Mouse (Mus musculus): ENCODE results near the gene Spon2. TPM values are rescaled to one million over a fixed set of nuclear protein-coding genes. Genes with fewer than 3 reads are reported as not detected.

Gene Spon2
- polyA plus RNA-seq (2012; rRNA removed), result 4.0 and 4.6 TPM in 2 replicates

GRCm38 (mm10) chr5:33218081-33218480 is at the start of gene Spon2:
Gene Spon2, minus strand, starts transcription at chr5:33218455.

Other genes starting within 250 kb of the Spon2 start
- gene Ywhah, start 199.6 kb downstream of the Spon2 start, polyA plus RNA-seq (2012; rRNA removed), result 722 and 726 TPM in 2 replicates
- 0.08 and 0.20 TPM in 2 replicates for gene Slc5a1, start 114.2 kb downstream of the Spon2 start, polyA plus RNA-seq (2012; rRNA removed)
- 296 and 298 TPM in 2 replicates for gene Ctbp1, start 56.5 kb upstream of the Spon2 start, polyA plus RNA-seq (2012; rRNA removed)
- 165 and 177 TPM in 2 replicates for gene Maea, start 117.1 kb upstream of the Spon2 start, polyA plus RNA-seq (2012; rRNA removed)
- 6.3 and 6.8 TPM in 2 replicates for gene Uvssa, start 160.1 kb upstream of the Spon2 start, polyA plus RNA-seq (2012; rRNA removed)
- gene Nkx1-1, start 215.5 kb upstream of the Spon2 start, polyA plus RNA-seq (2012; rRNA removed), result 0.56 and 0.88 TPM in 2 replicates

All from central nervous system, embryonic 18 days (tissue).